Mouse (Mus musculus): ENCODE data around the gene Olfr1179. TPM values are rescaled to one million over a fixed set of nuclear protein-coding genes. Genes with fewer than 3 reads are reported as not detected.

Gene Olfr1179
- polyA plus RNA-seq (2017; shearing (Covaris generic)), result not detected

GRCm38 (mm10) chr2:88406353-88406752 is at the start of gene Olfr1179:
Gene Olfr1179, minus strand, starts transcription at chr2:88406453.

GRCm38 (mm10) chr2:88454567-88454966 is 48.3 kb upstream of the Olfr1179 start, which contains the start of gene Olfr1183:
Gene Olfr1183, plus strand, starts transcription at chr2:88454867.

GRCm38 (mm10) chr2:88449031-88449430 is 42.8 kb upstream of the Olfr1179 start, which contains the start of gene Gm13757:
Gene Gm13757, minus strand, starts transcription at chr2:88449131.

GRCm38 (mm10) chr2:88426071-88426470 is 19.8 kb upstream of the Olfr1179 start, which contains the start of gene Olfr1181:
Gene Olfr1181, minus strand, starts transcription at chr2:88426171.

GRCm38 (mm10) chr2:88419051-88419450 is 12.8 kb upstream of the Olfr1179 start, which contains the start of gene Olfr1180:
Gene Olfr1180, minus strand, starts transcription at chr2:88419151.

GRCm38 (mm10) chr2:88386762-88387161 is 19.5 kb downstream of the Olfr1179 start, which contains the start of gene Olfr1178:
Gene Olfr1178, plus strand, starts transcription at chr2:88387062.

Other genes with a start within 250 kb of the Olfr1179 start
- gene Olfr1168, start 224.6 kb downstream of the Olfr1179 start, polyA plus RNA-seq (2017; shearing (Covaris generic)), result not detected
- not detected for gene Olfr1170, start 178.1 kb downstream of the Olfr1179 start, polyA plus RNA-seq (2017; shearing (Covaris generic))
- gene Olfr1173, start 126.6 kb downstream of the Olfr1179 start, polyA plus RNA-seq (2017; shearing (Covaris generic)), result not detected
- not detected for gene Olfr1174-ps, start 91.3 kb downstream of the Olfr1179 start, polyA plus RNA-seq (2017; shearing (Covaris generic))
- gene Olfr1175-ps, start 79.2 kb downstream of the Olfr1179 start, polyA plus RNA-seq (2017; shearing (Covaris generic)), result not detected
- not detected for gene Olfr1176, start 69.7 kb downstream of the Olfr1179 start, polyA plus RNA-seq (2017; shearing (Covaris generic))
- not detected for gene Olfr1177-ps, start 60.0 kb downstream of the Olfr1179 start, polyA plus RNA-seq (2017; shearing (Covaris generic))
- gene Olfr1178, start 19.4 kb downstream of the Olfr1179 start, polyA plus RNA-seq (2017; shearing (Covaris generic)), result not detected
- not detected for gene Olfr1180, start 12.7 kb upstream of the Olfr1179 start, polyA plus RNA-seq (2017; shearing (Covaris generic))
- not detected for gene Olfr1181, start 19.7 kb upstream of the Olfr1179 start, polyA plus RNA-seq (2017; shearing (Covaris generic))
- gene Gm13757, start 42.7 kb upstream of the Olfr1179 start, polyA plus RNA-seq (2017; shearing (Covaris generic)), result not detected
- 0.04 TPM for gene Olfr1183, start 48.4 kb upstream of the Olfr1179 start, polyA plus RNA-seq (2017; shearing (Covaris generic))
- gene Olfr1184, start 77.1 kb upstream of the Olfr1179 start, polyA plus RNA-seq (2017; shearing (Covaris generic)), result not detected
- gene Olfr1185-ps1, start 86.9 kb upstream of the Olfr1179 start, polyA plus RNA-seq (2017; shearing (Covaris generic)), result not detected
- gene Olfr1186, start 112.1 kb upstream of the Olfr1179 start, polyA plus RNA-seq (2017; shearing (Covaris generic)), result not detected
- not detected for gene Olfr1188, start 150.5 kb upstream of the Olfr1179 start, polyA plus RNA-seq (2017; shearing (Covaris generic))
- gene Olfr1189, start 180.0 kb upstream of the Olfr1179 start, polyA plus RNA-seq (2017; shearing (Covaris generic)), result not detected
- not detected for gene Olfr1191-ps1, start 234.1 kb upstream of the Olfr1179 start, polyA plus RNA-seq (2017; shearing (Covaris generic))
- not detected for gene Olfr1192-ps1, start 242.1 kb upstream of the Olfr1179 start, polyA plus RNA-seq (2017; shearing (Covaris generic))